Mouse (Mus musculus) testis, adult 2 months (tissue): Measurements from ENCODE around the gene Dera.

ENCODE experiments used
- CTCF ChIP-seq: fragments of 200-500 bp; IDR thresholded peaks from 2 replicates; pipeline ENCODE4 v1.5.1; 2012; ENCODE audit warnings: low read depth, mild to moderate bottlenecking, inconsistent platforms, low read length, moderate library complexity; ENCODE audit not compliant: control insufficient read depth, insufficient read depth, insufficient replicate concordance
- POLR2A ChIP-seq: fragments of 200-500 bp; IDR thresholded peaks from 2 replicates; pipeline ENCODE4 v1.6.1; 2012; ENCODE audit warnings: low read depth, mild to moderate bottlenecking, inconsistent platforms, low read length, moderate library complexity; ENCODE audit not compliant: control insufficient read depth

DNA sequence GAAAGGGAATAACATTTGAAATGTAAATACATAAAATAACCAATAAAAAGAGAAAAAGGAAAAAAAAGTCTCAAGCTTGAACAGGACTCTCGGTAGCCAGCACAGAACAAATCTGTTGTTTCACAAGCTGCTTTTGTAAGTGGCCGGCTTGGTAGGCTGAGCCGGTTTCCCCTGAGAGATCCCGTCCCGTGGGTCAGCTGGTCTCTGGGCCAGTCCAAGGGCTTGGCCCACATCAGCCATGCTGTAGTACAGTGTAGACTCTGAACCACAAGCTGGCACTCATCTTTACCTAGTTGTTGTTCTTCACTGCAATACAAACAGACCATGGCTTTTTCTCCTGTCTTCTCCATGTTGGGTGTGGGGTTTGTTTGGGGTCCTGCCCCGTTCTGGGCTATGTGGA lies 53.0 kb downstream of the Dera start:
- TF ChIP-seq POLR2A: no peak
- no peak for TF ChIP-seq CTCF
